Mouse (Mus musculus) MN1 (cell line): ENCODE data around the gene Xirp2.

Experiments
- DNase-seq: peaks from one replicate; pipeline ENCODE4 v3.0.0-alpha.2; 2016; ENCODE audit warnings: low spot score

Xirp2 gene

DNA sequence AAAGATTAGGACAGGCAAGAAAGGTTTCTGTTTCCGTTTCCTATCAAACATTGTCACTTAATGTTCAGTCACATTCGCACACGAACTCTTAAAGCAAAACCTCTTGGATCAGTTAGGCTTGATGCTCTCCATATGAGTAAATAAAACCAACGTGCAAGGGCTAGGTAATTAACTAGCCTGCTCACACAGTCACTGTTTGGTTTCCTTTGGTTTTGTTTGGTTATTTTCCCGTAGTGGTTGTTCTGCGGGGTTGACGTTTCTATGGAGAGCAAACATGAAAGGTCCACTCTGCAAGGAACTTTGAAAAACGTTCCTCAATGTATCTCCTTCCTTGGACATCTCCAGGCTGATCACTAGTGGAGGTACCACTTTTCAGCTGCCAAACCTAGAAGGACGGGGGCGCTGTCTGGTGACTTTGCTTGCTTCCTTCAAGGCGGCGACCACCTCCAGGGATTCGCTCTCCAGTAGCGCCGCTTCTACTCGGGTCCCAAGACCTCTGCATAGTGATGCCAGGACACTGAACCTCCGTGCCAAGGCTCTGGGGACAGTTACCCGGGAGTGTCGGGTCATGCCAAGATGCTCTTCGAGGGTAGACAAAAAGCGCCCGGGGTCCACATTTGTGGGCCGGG, 119.2 kb downstream of the Xirp2 start:
- peak; percentile 74 for DNase-seq

- peak; percentile 94 for DNase-seq
Observed at GRCm38 (mm10) chr2:67565480-67566331, 119.9 kb downstream of the Xirp2 start, which contains the start of gene B3galt1. Gene B3galt1, plus strand, starts transcription at chr2:67565871.

- peak; percentile 24 for DNase-seq
Observed at GRCm38 (mm10) chr2:67566566-67566965, 120.8 kb downstream of the Xirp2 start.

GRCm38 (mm10) chr2:67567141-67567680, 121.4 kb downstream of the Xirp2 start:
- DNase-seq = peak; percentile 51
